Mouse (Mus musculus) bone marrow macrophage, adult 2 months (primary cell): ENCODE measurements around the gene Por.

Source experiments
- CTCF ChIP-seq: IDR thresholded peaks from 2 replicates; pipeline ENCODE4 v1.5.1; 2012; ENCODE audit warnings: low read depth, mild to moderate bottlenecking, low read length, moderate library complexity
- POLR2A ChIP-seq: IDR thresholded peaks from 2 replicates; pipeline ENCODE4 v1.6.1; 2012; ENCODE audit warnings: mild to moderate bottlenecking, low read depth, low read length, borderline replicate concordance

- TF ChIP-seq CTCF (no peak), POLR2A (no peak)
These were observed 26.9 kb upstream of the Por start for GRCm38 (mm10) chr5:135642686-135643551.
